Mouse (Mus musculus) heart, embryonic 12.5 days (tissue): ENCODE results near the gene Ccdc157. TPM values are rescaled to one million over a fixed set of nuclear protein-coding genes. Genes with fewer than 3 reads are reported as not detected.
A peak's percentile ranks its signal among the peaks of the same experiment; 100 is the strongest.
"Not testable (repeated sequence)": the region's sequence is repeated elsewhere in the genome, so short reads cannot be mapped to it uniquely, and the experiment has no call there.

ENCODE experiments used
- ATAC-seq: fragments of 200-750 bp; cut with Nextera tagmentation; 2 replicates; pipeline ENCODE4 v1.8.0; 2017; ENCODE audit warnings: moderate TSS enrichment, moderate library complexity; ENCODE audit not compliant: insufficient number of reproducible peaks, low FRiP score
- H3K27ac ChIP-seq: fragments of 300-500 bp; sonication (generic); 2 replicates; pipeline ENCODE4 v1.5.1; 2016; ENCODE audit warnings: mild to moderate bottlenecking, moderate library complexity; ENCODE audit not compliant: poor library complexity, severe bottlenecking
- H3K27me3 ChIP-seq: fragments of 300-500 bp; sonication (generic); replicated peaks from 2 replicates; pipeline ENCODE4 v1.6.1; 2016; ENCODE audit warnings: mild to moderate bottlenecking, moderate library complexity
- H3K36me3 ChIP-seq: fragments of 300-500 bp; sonication (generic); 2 replicates; pipeline ENCODE4 v1.6.1; 2016; ENCODE audit warnings: mild to moderate bottlenecking, moderate library complexity
- H3K4me1 ChIP-seq: fragments of 300-500 bp; sonication (generic); replicated peaks from 2 replicates; pipeline ENCODE4 v1.6.1; 2016; ENCODE audit warnings: mild to moderate bottlenecking
- H3K4me2 ChIP-seq: fragments of 300-500 bp; sonication (generic); 2 replicates; pipeline ENCODE4 v1.6.1; 2016; ENCODE audit warnings: mild to moderate bottlenecking, moderate library complexity
- H3K4me3 ChIP-seq: fragments of 300-500 bp; sonication (generic); 2 replicates; pipeline ENCODE4 v1.5.1; 2016; ENCODE audit warnings: mild to moderate bottlenecking
- H3K9ac ChIP-seq: fragments of 300-500 bp; sonication (generic); 2 replicates; pipeline ENCODE4 v1.6.1; 2016; ENCODE audit warnings: mild to moderate bottlenecking, moderate library complexity
- H3K9me3 ChIP-seq: fragments of 300-500 bp; sonication (generic); replicated peaks from 2 replicates; pipeline ENCODE4 v1.6.1; 2016; ENCODE audit warnings: mild to moderate bottlenecking, moderate library complexity
- whole genome bisulfite sequencing: fragments of 180-500 bp; shearing (Covaris S2); methylation state at CpG from one replicate; pipeline ENCODE4 v1.1.7; 2016; 5-methylcytosine and 5-hydroxymethylcytosine counted together
- polyA plus RNA-seq: library from polyadenylated mRNA; unstranded; fragments of >200 nt; fragmentation: Nextera tagmentation; extraction: Ambion mirVana; gene quantifications from 2 replicates; pipeline ENCODE4 v1.2.1, GENCODE M21; 2016

Gene Ccdc157
- polyA plus RNA-seq, 1 experiment from 2014 or later = 4.7 TPM

GRCm38 (mm10) chr11:4196636-4197035 lies 36.5 kb upstream of the Ccdc157 start:
- Histone ChIP-seq H3K36me3 (no peaks in the 10 kb centered on the region), H3K4me3 (no peak overlapping the region), H3K9ac (no peak overlapping the region), H3K4me1 (0 out of 2 replicates have a peak, but pooled peaks cover 6% of the 10 kb centered on the region), H3K9me3 (no peaks in the 10 kb centered on the region), H3K27ac (no peak overlapping the region), H3K4me2 (no peak overlapping the region), H3K27me3 (no peaks in the 10 kb centered on the region)
- ATAC-seq = no peak
- 74% methylated on average over 8 of the region's 8 CpGs for WGBS

GRCm38 (mm10) chr11:4195597-4196031 lies 35.5 kb upstream of the Ccdc157 start:
- 71% methylated on average over 3 of the region's 3 CpGs for WGBS
- Histone ChIP-seq H3K27ac (no peak overlapping the region), H3K4me1 (peaks cover 15% of the 10 kb centered on the region)

GRCm38 (mm10) chr11:4193420-4193819 lies 33.3 kb upstream of the Ccdc157 start:
- H3K27me3 ChIP-seq = no peaks in the 10 kb centered on the region
- no peak overlapping the region for H3K9ac ChIP-seq
- no peak for ATAC-seq
- H3K36me3 ChIP-seq = no peaks in the 10 kb centered on the region
- no peak overlapping the region for H3K4me2 ChIP-seq
- no peak overlapping the region for H3K4me3 ChIP-seq
- H3K9me3 ChIP-seq = no peaks in the 10 kb centered on the region
- H3K4me1 ChIP-seq = peaks cover 19% of the 10 kb centered on the region
- no peak overlapping the region for H3K27ac ChIP-seq

More at GRCm38 (mm10) chr11:4195597-4196031, 35.5 kb upstream of the Ccdc157 start:
- H3K9me3 ChIP-seq = no peaks in the 10 kb centered on the region
- no peaks in the 10 kb centered on the region for H3K27me3 ChIP-seq
- no peaks in the 10 kb centered on the region for H3K36me3 ChIP-seq
- no peak overlapping the region for H3K4me2 ChIP-seq
- no peak overlapping the region for H3K4me3 ChIP-seq
- ATAC-seq = no peak
- no peak overlapping the region for H3K9ac ChIP-seq

GRCm38 (mm10) chr11:4192757-4193156 lies 32.7 kb upstream of the Ccdc157 start:
- Histone ChIP-seq H3K9ac (no peak overlapping the region), H3K4me2 (no peak overlapping the region), H3K4me1 (peaks cover 24% of the 10 kb centered on the region), H3K36me3 (no peaks in the 10 kb centered on the region), H3K9me3 (no peaks in the 10 kb centered on the region), H3K27ac (no peak overlapping the region), H3K27me3 (no peaks in the 10 kb centered on the region), H3K4me3 (no peak overlapping the region)
- ATAC-seq = no peak
- WGBS = 82% methylated on average over 3 of the region's 3 CpGs

- Histone ChIP-seq H3K4me3 (no peak overlapping the region), H3K4me2 (no peak overlapping the region), H3K27me3 (no peaks in the 10 kb centered on the region), H3K36me3 (no peaks in the 10 kb centered on the region), H3K9me3 (no peaks in the 10 kb centered on the region), H3K4me1 (peaks cover 33% of the 10 kb centered on the region), H3K9ac (no peak overlapping the region), H3K27ac (no peak overlapping the region)
- ATAC-seq = no peak
- WGBS = 78% methylated on average over 3 of the region's 3 CpGs
Observed at GRCm38 (mm10) chr11:4190677-4191076, 30.6 kb upstream of the Ccdc157 start.

- H3K27ac ChIP-seq = no peak overlapping the region
- H3K36me3 ChIP-seq = no peaks in the 10 kb centered on the region
- H3K9ac ChIP-seq = no peak overlapping the region
- ATAC-seq = no peak
- H3K4me3 ChIP-seq = no peak overlapping the region
- WGBS = 80% methylated on average over 6 of the region's 6 CpGs
- H3K9me3 ChIP-seq = no peaks in the 10 kb centered on the region
- H3K27me3 ChIP-seq = no peaks in the 10 kb centered on the region
- H3K4me2 ChIP-seq = no peak overlapping the region
- peaks cover 33% of the 10 kb centered on the region for H3K4me1 ChIP-seq
Observed at GRCm38 (mm10) chr11:4189182-4189581, 29.1 kb upstream of the Ccdc157 start.

- Histone ChIP-seq H3K9me3 (no peaks in the 10 kb centered on the region), H3K36me3 (peaks cover 8% of the 10 kb centered on the region; the same call in 1 of the 2 replicates), H3K4me2 (peak overlapping the region; percentile 97), H3K9ac (peak overlapping the region; percentile 96), H3K4me3 (peak overlapping the region; percentile 82), H3K27me3 (no peaks in the 10 kb centered on the region), H3K4me1 (peaks cover 33% of the 10 kb centered on the region), H3K27ac (no peak overlapping the region)
- 12% methylated on average over 9 of the region's 9 CpGs for WGBS
- no peak for ATAC-seq
Observed at GRCm38 (mm10) chr11:4187318-4187700, 27.2 kb upstream of the Ccdc157 start.

- H3K36me3 ChIP-seq = peaks cover 14% of the 10 kb centered on the region
- peak within 1 kb of the TSS; percentile 82 for H3K4me3 ChIP-seq
- H3K27me3 ChIP-seq = no peaks in the 10 kb centered on the region
- peak within 1 kb of the TSS; percentile 96 for H3K9ac ChIP-seq
- WGBS = 0% methylated on average over 71 of the region's 71 CpGs
- no peaks in the 10 kb centered on the region for H3K9me3 ChIP-seq
- peak; percentile 100 for ATAC-seq
- H3K4me1 ChIP-seq = peaks cover 28% of the 10 kb centered on the region
- no peak within 1 kb of the TSS; the same call in 1 of the 2 replicates for H3K27ac ChIP-seq
- peak within 1 kb of the TSS; percentile 97 for H3K4me2 ChIP-seq
Observed at GRCm38 (mm10) chr11:4186486-4187317, 26.6 kb upstream of the Ccdc157 start, which contains the start of gene Tbc1d10a. Gene Tbc1d10a (plus strand): TSS chr11:4186789.

- H3K27ac ChIP-seq, H3K27me3 ChIP-seq, H3K9me3 ChIP-seq, H3K4me2 ChIP-seq, H3K4me3 ChIP-seq, ATAC-seq, H3K9ac ChIP-seq: not testable (repeated sequence)
- peaks cover 17% of the 10 kb centered on the region for H3K4me1 ChIP-seq
- peaks cover 26% of the 10 kb centered on the region for H3K36me3 ChIP-seq
- WGBS = 83% methylated on average over 6 of the region's 6 CpGs
Observed at GRCm38 (mm10) chr11:4185480-4185879, 25.4 kb upstream of the Ccdc157 start.

- Histone ChIP-seq H3K4me1 (peaks cover 14% of the 10 kb centered on the region), H3K9ac (no peak overlapping the region), H3K36me3 (peaks cover 37% of the 10 kb centered on the region), H3K27me3 (no peaks in the 10 kb centered on the region), H3K27ac (no peak overlapping the region), H3K4me2 (no peak overlapping the region), H3K9me3 (no peaks in the 10 kb centered on the region), H3K4me3 (no peak overlapping the region)
- WGBS = 62% methylated on average over 4 of the region's 4 CpGs
- no peak for ATAC-seq
Observed at GRCm38 (mm10) chr11:4184251-4184952, 24.3 kb upstream of the Ccdc157 start.

GRCm38 (mm10) chr11:4183511-4183910 lies 23.4 kb upstream of the Ccdc157 start:
- Histone ChIP-seq H3K4me2 (no peak overlapping the region), H3K36me3 (peaks cover 46% of the 10 kb centered on the region), H3K9me3 (no peaks in the 10 kb centered on the region), H3K9ac (no peak overlapping the region), H3K27me3 (no peaks in the 10 kb centered on the region), H3K27ac (no peak overlapping the region), H3K4me3 (no peak overlapping the region), H3K4me1 (peaks cover 14% of the 10 kb centered on the region)
- ATAC-seq = no peak
